Mouse (Mus musculus) right cerebral cortex, adult 18-20 months (tissue): ENCODE data around the gene Kctd10.

Experiments used
- DNase-seq: peaks from one replicate; pipeline ENCODE4 v3.0.0; 2022; ENCODE audit warnings: mixed read lengths

The Kctd10 gene

GRCm38 (mm10) chr5:114342996-114343395, 37.3 kb downstream of the Kctd10 start:
- no peak for DNase-seq

- DNase-seq = peak; percentile 22
Measured at GRCm38 (mm10) chr5:114323791-114324507, 56.4 kb downstream of the Kctd10 start.

GRCm38 (mm10) chr5:114323105-114323790, 57.1 kb downstream of the Kctd10 start:
- no peak for DNase-seq
